Mouse (Mus musculus): ENCODE results near the gene Kcna5. TPM values are rescaled to one million over a fixed set of nuclear protein-coding genes. Genes with fewer than 3 reads are reported as not detected.

The Kcna5 gene
- polyA plus RNA-seq, 1 experiment = 1.6 TPM

GRCm38 (mm10) chr6:126502691-126503301 is 32.4 kb downstream of the Kcna5 start:
- Histone ChIP-seq H3K4me1 (replicated peaks; ENCODE audit: control insufficient read depth, insufficient read depth, low read length) (no peaks in the 10 kb centered on the region), H3K36me3 (ENCODE audit: control insufficient read depth, insufficient read depth, low read length) (no peaks in the 10 kb centered on the region), H3K4me3 (ENCODE audit: control insufficient read depth, insufficient read depth, low read length) (no peak overlapping the region), H3K27ac (ENCODE audit: control insufficient read depth, insufficient read depth, low read length) (no peak overlapping the region), H3K27me3 (ENCODE audit: control insufficient read depth, insufficient read depth, low read length) (no peaks in the 10 kb centered on the region)
- TF ChIP-seq POLR2A (IDR thresholded peaks at IDR 0.05; ENCODE audit: control insufficient read depth, extremely low read depth, insufficient read depth, low read length, poor library complexity) (no peak), CTCF (IDR thresholded peaks at IDR 0.05; ENCODE audit: borderline replicate concordance, control insufficient read depth, extremely low read depth, insufficient read depth, low read length, poor library complexity) (no peak)
- WGBS = 85% methylated on average over 9 of the region's 9 CpGs
- no peak for DNase-seq

DNA sequence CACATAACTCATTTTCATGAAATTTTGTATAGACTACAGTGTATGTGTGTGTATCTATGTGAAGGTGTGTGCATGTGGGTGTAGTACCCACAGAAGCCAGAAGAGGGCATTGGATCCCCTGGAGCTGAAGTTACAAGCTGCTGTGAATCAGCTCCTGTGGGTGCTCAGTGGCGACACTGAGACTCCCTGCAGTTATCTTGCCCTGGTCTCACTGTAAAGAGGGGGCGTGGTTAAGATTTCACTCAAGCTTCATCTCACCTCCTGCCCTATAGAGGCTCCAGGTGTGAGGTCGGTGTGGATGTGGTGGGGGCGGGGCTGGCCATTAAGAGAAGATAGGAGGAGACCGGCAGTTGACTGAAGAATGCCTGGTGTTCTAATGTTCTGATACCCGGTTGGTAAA is 34.2 kb downstream of the Kcna5 start:
- Histone ChIP-seq H3K27me3 (ENCODE audit: control insufficient read depth, insufficient read depth, low read length) (no peaks in the 10 kb centered on the region), H3K4me1 (replicated peaks; ENCODE audit: control insufficient read depth, insufficient read depth, low read length) (no peaks in the 10 kb centered on the region), H3K27ac (ENCODE audit: control insufficient read depth, insufficient read depth, low read length) (no peak overlapping the region), H3K36me3 (ENCODE audit: control insufficient read depth, insufficient read depth, low read length) (no peaks in the 10 kb centered on the region), H3K4me3 (ENCODE audit: control insufficient read depth, insufficient read depth, low read length) (no peak overlapping the region)
- TF ChIP-seq CTCF (IDR thresholded peaks at IDR 0.05; ENCODE audit: borderline replicate concordance, control insufficient read depth, extremely low read depth, insufficient read depth, low read length, poor library complexity) (no peak), POLR2A (IDR thresholded peaks at IDR 0.05; ENCODE audit: control insufficient read depth, extremely low read depth, insufficient read depth, low read length, poor library complexity) (no peak)
- WGBS = 93% methylated on average over 6 of the region's 6 CpGs
- no peak for DNase-seq

GRCm38 (mm10) chr6:126500088-126500487 is 35.1 kb downstream of the Kcna5 start:
- peak; percentile 49 for DNase-seq
- TF ChIP-seq CTCF (IDR thresholded peaks at IDR 0.05; ENCODE audit: borderline replicate concordance, control insufficient read depth, extremely low read depth, insufficient read depth, low read length, poor library complexity) (peak; percentile 43; the same call in 1 of the 2 replicates), POLR2A (IDR thresholded peaks at IDR 0.05; ENCODE audit: control insufficient read depth, extremely low read depth, insufficient read depth, low read length, poor library complexity) (no peak)
- WGBS = 27% methylated on average over 8 of the region's 8 CpGs
- H3K4me3 ChIP-seq (ENCODE audit: control insufficient read depth, insufficient read depth, low read length) = no peak overlapping the region
- no peak overlapping the region for H3K27ac ChIP-seq (ENCODE audit: control insufficient read depth, insufficient read depth, low read length)
- H3K27me3 ChIP-seq (ENCODE audit: control insufficient read depth, insufficient read depth, low read length) = no peaks in the 10 kb centered on the region
- no peaks in the 10 kb centered on the region for H3K4me1 ChIP-seq (replicated peaks; ENCODE audit: control insufficient read depth, insufficient read depth, low read length)
- no peaks in the 10 kb centered on the region for H3K36me3 ChIP-seq (ENCODE audit: control insufficient read depth, insufficient read depth, low read length)

GRCm38 (mm10) chr6:126497878-126498277 is 37.3 kb downstream of the Kcna5 start:
- TF ChIP-seq CTCF (IDR thresholded peaks at IDR 0.05; ENCODE audit: borderline replicate concordance, control insufficient read depth, extremely low read depth, insufficient read depth, low read length, poor library complexity) (no peak), POLR2A (IDR thresholded peaks at IDR 0.05; ENCODE audit: control insufficient read depth, extremely low read depth, insufficient read depth, low read length, poor library complexity) (no peak)
- H3K36me3 ChIP-seq (ENCODE audit: control insufficient read depth, insufficient read depth, low read length) = no peaks in the 10 kb centered on the region
- WGBS = 69% methylated on average over 5 of the region's 5 CpGs
- no peaks in the 10 kb centered on the region for H3K4me1 ChIP-seq (replicated peaks; ENCODE audit: control insufficient read depth, insufficient read depth, low read length)
- H3K27me3 ChIP-seq (ENCODE audit: control insufficient read depth, insufficient read depth, low read length) = no peaks in the 10 kb centered on the region
- no peak overlapping the region for H3K27ac ChIP-seq (ENCODE audit: control insufficient read depth, insufficient read depth, low read length)
- DNase-seq = no peak
- H3K4me3 ChIP-seq (ENCODE audit: control insufficient read depth, insufficient read depth, low read length) = no peak overlapping the region

GRCm38 (mm10) chr6:126497173-126497839 is 37.9 kb downstream of the Kcna5 start:
- H3K27me3 ChIP-seq (ENCODE audit: control insufficient read depth, insufficient read depth, low read length) = no peaks in the 10 kb centered on the region
- DNase-seq = no peak
- no peaks in the 10 kb centered on the region for H3K36me3 ChIP-seq (ENCODE audit: control insufficient read depth, insufficient read depth, low read length)
- H3K4me3 ChIP-seq (ENCODE audit: control insufficient read depth, insufficient read depth, low read length) = no peak overlapping the region
- WGBS = 59% methylated on average over 6 of the region's 6 CpGs
- H3K27ac ChIP-seq (ENCODE audit: control insufficient read depth, insufficient read depth, low read length) = no peak overlapping the region
- TF ChIP-seq CTCF (IDR thresholded peaks at IDR 0.05; ENCODE audit: borderline replicate concordance, control insufficient read depth, extremely low read depth, insufficient read depth, low read length, poor library complexity) (no peak), POLR2A (IDR thresholded peaks at IDR 0.05; ENCODE audit: control insufficient read depth, extremely low read depth, insufficient read depth, low read length, poor library complexity) (no peak)
- no peaks in the 10 kb centered on the region for H3K4me1 ChIP-seq (replicated peaks; ENCODE audit: control insufficient read depth, insufficient read depth, low read length)

DNA sequence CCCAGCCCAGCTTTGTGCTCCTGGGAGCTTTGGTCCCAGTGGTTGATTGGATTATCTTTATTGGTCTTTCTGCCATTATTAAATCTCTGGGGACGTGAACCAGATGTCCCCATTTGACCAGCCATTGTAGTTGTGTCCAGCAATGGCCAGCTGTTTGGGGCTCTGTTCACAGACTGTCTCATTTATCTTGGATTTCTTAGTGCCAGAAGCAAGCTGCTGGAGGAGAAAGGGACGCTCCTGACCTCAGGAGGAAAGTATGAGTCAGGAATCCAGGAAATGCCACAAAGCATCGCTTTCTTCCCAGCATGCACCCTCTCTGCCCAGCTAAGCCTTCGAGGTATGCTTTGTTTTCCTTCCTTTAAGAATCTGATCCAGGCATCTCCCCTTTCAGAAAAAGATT is 48.1 kb downstream of the Kcna5 start:
- Histone ChIP-seq H3K27me3 (ENCODE audit: control insufficient read depth, insufficient read depth, low read length) (no peaks in the 10 kb centered on the region), H3K27ac (ENCODE audit: control insufficient read depth, insufficient read depth, low read length) (no peak overlapping the region), H3K36me3 (ENCODE audit: control insufficient read depth, insufficient read depth, low read length) (no peaks in the 10 kb centered on the region), H3K4me3 (ENCODE audit: control insufficient read depth, insufficient read depth, low read length) (no peak overlapping the region), H3K4me1 (replicated peaks; ENCODE audit: control insufficient read depth, insufficient read depth, low read length) (no peaks in the 10 kb centered on the region)
- TF ChIP-seq CTCF (IDR thresholded peaks at IDR 0.05; ENCODE audit: borderline replicate concordance, control insufficient read depth, extremely low read depth, insufficient read depth, low read length, poor library complexity) = no peak
- TF ChIP-seq POLR2A (IDR thresholded peaks at IDR 0.05; ENCODE audit: control insufficient read depth, extremely low read depth, insufficient read depth, low read length, poor library complexity) = no peak
- WGBS = 30% methylated on average over 4 of the region's 4 CpGs
- no peak for DNase-seq
